Mouse (Mus musculus) spleen, adult 2 months (tissue): ENCODE data around the gene Grm1.

Source experiments
- CTCF ChIP-seq: fragments of 200-500 bp; IDR thresholded peaks from 2 replicates; pipeline ENCODE4 v1.5.1; 2011; ENCODE audit warnings: mild to moderate bottlenecking, inconsistent platforms; ENCODE audit not compliant: insufficient read depth, insufficient read length, insufficient replicate concordance; ENCODE audit errors: extremely low read depth
- POLR2A ChIP-seq: fragments of 200-500 bp; IDR thresholded peaks from 2 replicates; pipeline ENCODE4 v1.6.1; 2011; ENCODE audit warnings: low read depth, low read length, inconsistent platforms

DNA sequence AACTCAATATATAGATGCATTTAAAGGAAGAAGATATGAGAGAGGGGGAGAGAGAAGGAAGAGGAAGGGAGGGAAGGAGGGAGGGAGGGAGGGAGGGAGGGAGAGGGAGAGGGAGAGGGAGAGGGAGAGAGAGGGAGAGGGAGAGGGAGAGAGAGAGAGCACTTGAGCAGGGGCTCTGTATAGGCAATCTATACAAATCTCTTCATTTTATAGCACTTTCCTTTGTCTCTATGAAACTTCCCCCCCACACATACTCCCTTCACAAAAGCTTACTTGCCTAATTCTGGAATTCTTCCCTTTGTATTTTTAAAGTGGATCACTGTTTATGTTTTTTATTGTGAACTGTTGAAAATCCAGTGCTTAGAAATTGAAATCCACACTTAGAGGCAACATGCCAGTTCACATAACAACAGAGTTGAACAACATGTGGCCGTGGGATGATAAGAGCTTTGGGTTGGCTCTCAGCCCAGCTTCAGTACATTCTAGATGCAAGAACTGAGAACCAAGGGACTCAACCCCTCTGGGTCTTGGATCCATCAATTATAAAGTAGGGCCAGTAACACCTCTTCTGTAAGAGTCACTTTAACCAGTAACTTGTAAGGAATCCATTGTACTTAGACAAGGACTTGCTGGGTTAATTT, 345.0 kb downstream of the Grm1 start:
- no peak for TF ChIP-seq CTCF
- TF ChIP-seq POLR2A: no peak
